Mouse (Mus musculus): ENCODE data around the gene Apoa4. TPM values are rescaled to one million over a fixed set of nuclear protein-coding genes. Genes with fewer than 3 reads are reported as not detected.

Gene Apoa4
- polyA plus RNA-seq, 1 experiment from 2014 or later: not detected

GRCm38 (mm10) chr9:46218176-46218575, 22.3 kb upstream of the Apoa4 start:
- H3K9ac ChIP-seq (ENCODE audit: low read depth, low read length): no peak overlapping the region
- no peak overlapping the region for H3K4me2 ChIP-seq (replicated peaks; ENCODE audit: low read depth, low read length)
- peaks cover 3% of the 10 kb centered on the region for H3K36me3 ChIP-seq (ENCODE audit: control insufficient read depth, insufficient read depth, low read length)
- H3K27ac ChIP-seq (ENCODE audit: low read depth, low read length): no peak overlapping the region
- no peak overlapping the region for H3K4me3 ChIP-seq (ENCODE audit: low read depth, low read length)
- 87% methylated on average over 8 of the region's 9 CpGs for WGBS
- H3K4me1 ChIP-seq (replicated peaks; ENCODE audit: control insufficient read depth, insufficient read depth, low read length): no peaks in the 10 kb centered on the region
- ATAC-seq (ENCODE audit: low FRiP score): no peak
- H3K9me3 ChIP-seq (ENCODE audit: control insufficient read depth, low read length): no peaks in the 10 kb centered on the region
- DNase-seq (ENCODE audit: low spot score): no peak
- H3K27me3 ChIP-seq (ENCODE audit: control insufficient read depth, insufficient read depth, low read length): no peaks in the 10 kb centered on the region

GRCm38 (mm10) chr9:46223090-46223489, 17.4 kb upstream of the Apoa4 start:
- DNase-seq (ENCODE audit: low spot score) (no peak), ATAC-seq (ENCODE audit: low FRiP score) (no peak)
- WGBS: 86% methylated on average over 6 of the region's 6 CpGs
- no peaks in the 10 kb centered on the region for H3K9me3 ChIP-seq (ENCODE audit: control insufficient read depth, low read length)
- peaks cover 3% of the 10 kb centered on the region for H3K36me3 ChIP-seq (ENCODE audit: control insufficient read depth, insufficient read depth, low read length)
- no peaks in the 10 kb centered on the region for H3K27me3 ChIP-seq (ENCODE audit: control insufficient read depth, insufficient read depth, low read length)
- no peak overlapping the region for H3K27ac ChIP-seq (ENCODE audit: low read depth, low read length)
- H3K4me2 ChIP-seq (replicated peaks; ENCODE audit: low read depth, low read length): no peak overlapping the region
- H3K4me1 ChIP-seq (replicated peaks; ENCODE audit: control insufficient read depth, insufficient read depth, low read length): no peaks in the 10 kb centered on the region
- no peak overlapping the region for H3K4me3 ChIP-seq (ENCODE audit: low read depth, low read length)
- H3K9ac ChIP-seq (ENCODE audit: low read depth, low read length): no peak overlapping the region

- DNase-seq (ENCODE audit: low spot score): no peak
- Histone ChIP-seq H3K4me1 (replicated peaks; ENCODE audit: control insufficient read depth, insufficient read depth, low read length) (no peaks in the 10 kb centered on the region), H3K27me3 (ENCODE audit: control insufficient read depth, insufficient read depth, low read length) (no peaks in the 10 kb centered on the region), H3K4me2 (replicated peaks; ENCODE audit: low read depth, low read length) (no peak overlapping the region), H3K9ac (ENCODE audit: low read depth, low read length) (no peak overlapping the region), H3K4me3 (ENCODE audit: low read depth, low read length) (no peak overlapping the region), H3K27ac (ENCODE audit: low read depth, low read length) (no peak overlapping the region), H3K36me3 (ENCODE audit: control insufficient read depth, insufficient read depth, low read length) (peaks cover 3% of the 10 kb centered on the region), H3K9me3 (ENCODE audit: control insufficient read depth, low read length) (no peaks in the 10 kb centered on the region)
- 83% methylated on average over 3 of the region's 3 CpGs for WGBS
- no peak for ATAC-seq (ENCODE audit: low FRiP score)
Observed at GRCm38 (mm10) chr9:46224101-46224500, 16.4 kb upstream of the Apoa4 start.

- Histone ChIP-seq H3K9me3 (ENCODE audit: control insufficient read depth, low read length) (no peaks in the 10 kb centered on the region), H3K4me2 (replicated peaks; ENCODE audit: low read depth, low read length) (no peak overlapping the region), H3K36me3 (ENCODE audit: control insufficient read depth, insufficient read depth, low read length) (peaks cover 3% of the 10 kb centered on the region), H3K4me1 (replicated peaks; ENCODE audit: control insufficient read depth, insufficient read depth, low read length) (no peaks in the 10 kb centered on the region), H3K4me3 (ENCODE audit: low read depth, low read length) (no peak overlapping the region), H3K27ac (ENCODE audit: low read depth, low read length) (no peak overlapping the region), H3K9ac (ENCODE audit: low read depth, low read length) (no peak overlapping the region), H3K27me3 (ENCODE audit: control insufficient read depth, insufficient read depth, low read length) (no peaks in the 10 kb centered on the region)
- 73% methylated on average over 5 of the region's 5 CpGs for WGBS
- no peak for ATAC-seq (ENCODE audit: low FRiP score)
- DNase-seq (ENCODE audit: low spot score): no peak
Observed at GRCm38 (mm10) chr9:46224945-46225660, 15.4 kb upstream of the Apoa4 start.

GRCm38 (mm10) chr9:46227064-46227614, 13.4 kb upstream of the Apoa4 start:
- Histone ChIP-seq H3K4me1 (replicated peaks; ENCODE audit: control insufficient read depth, insufficient read depth, low read length) (no peaks in the 10 kb centered on the region), H3K4me3 (ENCODE audit: low read depth, low read length) (no peak overlapping the region), H3K9me3 (ENCODE audit: control insufficient read depth, low read length) (no peaks in the 10 kb centered on the region), H3K4me2 (replicated peaks; ENCODE audit: low read depth, low read length) (no peak overlapping the region), H3K36me3 (ENCODE audit: control insufficient read depth, insufficient read depth, low read length) (no peaks in the 10 kb centered on the region; the same call in 1 of the 2 replicates), H3K9ac (ENCODE audit: low read depth, low read length) (no peak overlapping the region), H3K27ac (ENCODE audit: low read depth, low read length) (no peak overlapping the region), H3K27me3 (ENCODE audit: control insufficient read depth, insufficient read depth, low read length) (no peaks in the 10 kb centered on the region; the same call in 1 of the 2 replicates)
- DNase-seq (ENCODE audit: low spot score) (no peak), ATAC-seq (ENCODE audit: low FRiP score) (no peak)
- WGBS: 92% methylated on average over 3 of the region's 3 CpGs

GRCm38 (mm10) chr9:46228491-46228890, 12.0 kb upstream of the Apoa4 start, which contains the start of gene Apoa1:
TSS of gene Apoa1 (plus strand) at chr9:46228580.
- H3K9me3 ChIP-seq (ENCODE audit: control insufficient read depth, low read length): no peaks in the 10 kb centered on the region
- WGBS: 68% methylated on average over 9 of the region's 9 CpGs
- no peaks in the 10 kb centered on the region for H3K36me3 ChIP-seq (ENCODE audit: control insufficient read depth, insufficient read depth, low read length)
- H3K4me1 ChIP-seq (replicated peaks; ENCODE audit: control insufficient read depth, insufficient read depth, low read length): no peaks in the 10 kb centered on the region
- H3K9ac ChIP-seq (ENCODE audit: low read depth, low read length): no peak within 1 kb of the TSS
- H3K4me3 ChIP-seq (ENCODE audit: low read depth, low read length): no peak within 1 kb of the TSS
- no peak within 1 kb of the TSS for H3K4me2 ChIP-seq (replicated peaks; ENCODE audit: low read depth, low read length)
- H3K27me3 ChIP-seq (ENCODE audit: control insufficient read depth, insufficient read depth, low read length): no peaks in the 10 kb centered on the region; the same call in 1 of the 2 replicates
- ATAC-seq (ENCODE audit: low FRiP score): no peak
- H3K27ac ChIP-seq (ENCODE audit: low read depth, low read length): no peak within 1 kb of the TSS
- DNase-seq (ENCODE audit: low spot score): no peak

- DNase-seq (ENCODE audit: low spot score): peak; percentile 86
- Histone ChIP-seq H3K9ac (ENCODE audit: low read depth, low read length) (peak overlapping the region; percentile 55), H3K9me3 (ENCODE audit: control insufficient read depth, low read length) (no peaks in the 10 kb centered on the region), H3K4me1 (replicated peaks; ENCODE audit: control insufficient read depth, insufficient read depth, low read length) (no peaks in the 10 kb centered on the region), H3K27me3 (ENCODE audit: control insufficient read depth, insufficient read depth, low read length) (no peaks in the 10 kb centered on the region; the same call in 1 of the 2 replicates), H3K4me2 (replicated peaks; ENCODE audit: low read depth, low read length) (peak overlapping the region; percentile 62), H3K27ac (ENCODE audit: low read depth, low read length) (no peak overlapping the region), H3K36me3 (ENCODE audit: control insufficient read depth, insufficient read depth, low read length) (no peaks in the 10 kb centered on the region), H3K4me3 (ENCODE audit: low read depth, low read length) (peak overlapping the region; percentile 33)
- ATAC-seq (ENCODE audit: low FRiP score): peak; percentile 84
- 16% methylated on average over 37 of the region's 37 CpGs for whole genome bisulfite sequencing
Observed at GRCm38 (mm10) chr9:46229573-46230449, 10.7 kb upstream of the Apoa4 start.

- no peak overlapping the region for H3K27ac ChIP-seq (ENCODE audit: low read depth, low read length)
- no peaks in the 10 kb centered on the region for H3K4me1 ChIP-seq (replicated peaks; ENCODE audit: control insufficient read depth, insufficient read depth, low read length)
- H3K9ac ChIP-seq (ENCODE audit: low read depth, low read length): peak overlapping the region; percentile 55
- H3K36me3 ChIP-seq (ENCODE audit: control insufficient read depth, insufficient read depth, low read length): no peaks in the 10 kb centered on the region
- DNase-seq (ENCODE audit: low spot score) (no peak), ATAC-seq (ENCODE audit: low FRiP score) (0 out of 2 replicates have a peak, but pooled peaks have one; percentile 22)
- H3K9me3 ChIP-seq (ENCODE audit: control insufficient read depth, low read length): no peaks in the 10 kb centered on the region
- H3K4me2 ChIP-seq (replicated peaks; ENCODE audit: low read depth, low read length): peak overlapping the region; percentile 62
- peak overlapping the region; percentile 33 for H3K4me3 ChIP-seq (ENCODE audit: low read depth, low read length)
- no peaks in the 10 kb centered on the region; the same call in 1 of the 2 replicates for H3K27me3 ChIP-seq (ENCODE audit: control insufficient read depth, insufficient read depth, low read length)
- WGBS: 25% methylated on average over 13 of the region's 13 CpGs
Observed at GRCm38 (mm10) chr9:46230450-46230975, 10.0 kb upstream of the Apoa4 start.

All from hindbrain, embryonic 11.5 days (tissue).